Mouse (Mus musculus): ENCODE measurements around the gene Ctla2b. TPM values are rescaled to one million over a fixed set of nuclear protein-coding genes. Genes with fewer than 3 reads are reported as not detected.
A peak's percentile ranks its signal among the peaks of the same experiment; 100 is the strongest.
"Not testable (repeated sequence)": the region's sequence is repeated elsewhere in the genome, so short reads cannot be mapped to it uniquely, and the experiment has no call there.

The Ctla2b gene
- total RNA-seq (2021) = 10 to 100 TPM in 1 of 2 experiments, 1 to 10 TPM in 1; 9.0 to 10.4 TPM

- DNase-seq = peak; percentile 71
- intact Hi-C loops (cut with DNase I) = loop anchor here (1.0 kb wide), 2 partner anchors 39 to 48 kb away; partner anchors contain the start of genes Ctla2a and Gm49391
Measured at GRCm38 (mm10) chr13:60897328-60897727, at the start of gene Ctla2b. TSS of gene Ctla2b (minus strand) at chr13:60897447.

GRCm38 (mm10) chr13:60941884-60942283 lies 44.6 kb upstream of the Ctla2b start, which contains the start of gene Tpbpa:
TSS of gene Tpbpa (minus strand) at chr13:60941984.
- intact Hi-C loops (cut with DNase I); DNase-seq: not testable (repeated sequence)

GRCm38 (mm10) chr13:60936500-60936901 lies 39.3 kb upstream of the Ctla2b start, which contains the start of the genes Gm49391 and Ctla2a:
TSS of gene Gm49391 (minus strand) at chr13:60936571.
TSS of gene Ctla2a (minus strand) at chr13:60936625.
- intact Hi-C loops (cut with DNase I) = loop anchor here (1.0 kb wide), 2 partner anchors 39 to 88 kb away; partner anchors contain the start of gene Ctla2b
- peak; percentile 59 to 60 for DNase-seq

- intact Hi-C loops (cut with DNase I); DNase-seq: not testable (repeated sequence)
Measured at GRCm38 (mm10) chr13:60935490-60935889, 38.2 kb upstream of the Ctla2b start, which contains the start of gene Gm49393. TSS of gene Gm49393 (minus strand) at chr13:60935590.

GRCm38 (mm10) chr13:60904780-60905179 lies 7.5 kb upstream of the Ctla2b start, which contains the start of gene Tpbpb:
TSS of gene Tpbpb (minus strand) at chr13:60904880.
- intact Hi-C loops (cut with DNase I); DNase-seq: not testable (repeated sequence)

GRCm38 (mm10) chr13:60896794-60897193 lies 453 bp downstream of the Ctla2b start, which contains the start of gene Gm49392:
TSS of gene Gm49392 (minus strand) at chr13:60896894.
- DNase-seq = not testable (repeated sequence)
- intact Hi-C loops (cut with DNase I) = loop anchor here (1.0 kb wide), 2 partner anchors 40 to 47 kb away; partner anchors contain the start of genes Ctla2a and Gm49391

- DNase-seq = no peak
- intact Hi-C loops (cut with DNase I) = no loop called here
Measured at GRCm38 (mm10) chr13:60895406-60896160, 1.7 kb downstream of the Ctla2b start.

GRCm38 (mm10) chr13:60892301-60892700 lies 4.9 kb downstream of the Ctla2b start:
- no peak for DNase-seq
- intact Hi-C loops (cut with DNase I) = loop anchor here (5.0 kb wide), 1 partner anchor 65 kb away; no protein-coding TSS in a partner anchor

- DNase-seq = no peak
- intact Hi-C loops (cut with DNase I) = no loop called here
Measured at GRCm38 (mm10) chr13:60864281-60864680, 33.0 kb downstream of the Ctla2b start, which contains the start of gene 4930486L24Rik. TSS of gene 4930486L24Rik (minus strand) at chr13:60864475.

GRCm38 (mm10) chr13:60848241-60849120 lies 48.8 kb downstream of the Ctla2b start:
- intact Hi-C loops (cut with DNase I) = loop anchor here (1.0 kb wide), 2 partner anchors 49 to 88 kb away; partner anchors contain the start of genes Ctla2a, Ctla2b and Gm49391
- peak; percentile 35 for DNase-seq

Other genes with a start within 250 kb of the Ctla2b start
- not detected for gene BC051665, start 111.1 kb downstream of the Ctla2b start, total RNA-seq (2021)
- not detected for gene Ctsll3, start 94.6 kb downstream of the Ctla2b start, total RNA-seq (2021)
- gene 4930486L24Rik, start 33.0 kb downstream of the Ctla2b start, total RNA-seq (2021) = under 1 TPM in 1 of 2 experiments, not detected in 1; 0.86 TPM
- gene Gm49392, start 553 bp downstream of the Ctla2b start, total RNA-seq (2021) = 1 to 10 TPM; 1.5 to 1.7 TPM
- not detected for gene Tpbpb, start 7.4 kb upstream of the Ctla2b start, total RNA-seq (2021)
- gene Gm49393, start 38.1 kb upstream of the Ctla2b start, total RNA-seq (2021) = not detected
- 1 to 10 TPM in 1 of 2 experiments, not detected in 1; 2.6 TPM for gene Gm49391, start 39.1 kb upstream of the Ctla2b start, total RNA-seq (2021)
- gene Ctla2a, start 39.2 kb upstream of the Ctla2b start, total RNA-seq (2021) = 100 to 1,000 TPM in 1 of 2 experiments, 10 to 100 TPM in 1; 79.1 to 128 TPM
- not detected for gene Tpbpa, start 44.5 kb upstream of the Ctla2b start, total RNA-seq (2021)
- gene Ctsj, start 108.5 kb upstream of the Ctla2b start, total RNA-seq (2021) = not detected
- not detected for gene Ctsq, start 143.2 kb upstream of the Ctla2b start, total RNA-seq (2021)